Mouse (Mus musculus) heart, postnatal 4 days (tissue): ENCODE measurements around the gene Phtf2. TPM values are rescaled to one million over a fixed set of nuclear protein-coding genes. Genes with fewer than 3 reads are reported as not detected.

Source experiments
- total RNA-seq, 2 experiments: library from RNA; stranded (reverse); gene quantifications; 2 replicates each; pipeline ENCODE4 v1.2.3; 2021

The Phtf2 gene
- total RNA-seq, 2 experiments from 2014 or later = 61.0 to 66.1 TPM

Other genes with a start within 250 kb of the Phtf2 start
- 10 to 100 TPM; 22.0 to 22.4 TPM for gene Tmem60, start 67 bp upstream of the Phtf2 start, total RNA-seq
- 10 to 100 TPM; 21.0 to 21.1 TPM for gene Rsbn1l, start 74.3 kb upstream of the Phtf2 start, total RNA-seq
- gene Ptpn12, start 173.8 kb upstream of the Phtf2 start, total RNA-seq = 10 to 100 TPM; 50.0 to 53.0 TPM